ENCODE assay signal across 7 mouse cellular contexts in genomic region chr2:178542032-178542431, GRCm38 (mm10).
DNase-seq lines count a peak whose midpoint lies in the region; ATAC-seq and TF ChIP-seq lines count a peak whose summit lies in the region.

No protein-coding gene starts in this region.

- DNase-seq in hindbrain, embryonic 10.5 days (ENCODE audit: low spot score): peak; percentile 29
- no peak for DNase-seq in hindbrain, embryonic 14.5 days (ENCODE audit: low spot score)
- DNase-seq in CD8-positive naive resting alpha-beta T cell, adult 2 months (ENCODE audit: low read depth in 2 of 2, low spot score in 2 of 2): peak; percentile 11 to 35
- DNase-seq in T-cell, adult 2 months (ENCODE audit: low spot score): peak; percentile 22
- peak; percentile 44 for DNase-seq in lung, embryonic 14.5 days
- peak; percentile 59 to 86 for DNase-seq in spleen, postnatal 4 days (ENCODE audit: low spot score in 2 of 2)

- WGBS in hindbrain, embryonic 10.5 days: 28% methylated on average over 2 of the region's 2 CpGs
- WGBS in hindbrain, embryonic 14.5 days: 30% methylated on average over 2 of the region's 2 CpGs
- 12% methylated on average over 2 of the region's 2 CpGs for WGBS in lung, embryonic 14.5 days

- H3K36me3 ChIP-seq in hindbrain, embryonic 10.5 days: no peaks in the 10 kb centered on the region
- H3K36me3 ChIP-seq in hindbrain, embryonic 14.5 days (replicated peaks; ENCODE audit: control insufficient read depth, insufficient read depth): no peaks in the 10 kb centered on the region
- H3K36me3 ChIP-seq in lung, embryonic 14.5 days (ENCODE audit: insufficient read depth): no peaks in the 10 kb centered on the region

- ATAC-seq in hindbrain, embryonic 14.5 days (ENCODE audit: low FRiP score): no peak
- ATAC-seq in hematopoietic stem cell, adult 5-6 weeks (replicated peaks in 1 of 2; ENCODE audit: insufficient read depth in 1 of 2, low FRiP score in 2 of 2, low TSS enrichment in 1 of 2, low read depth in 1 of 2, poor library complexity in 2 of 2, severe bottlenecking in 2 of 2): peak; percentile 56 to 58; a peak in 2 of 4 replicates
- ATAC-seq in lung, embryonic 14.5 days (ENCODE audit: insufficient read depth): no peak

- no peaks in the 10 kb centered on the region for H3K9me3 ChIP-seq in hindbrain, embryonic 10.5 days
- H3K9me3 ChIP-seq in hindbrain, embryonic 14.5 days (ENCODE audit: control insufficient read depth, low read length): no peaks in the 10 kb centered on the region
- no peaks in the 10 kb centered on the region for H3K9me3 ChIP-seq in lung, embryonic 14.5 days (ENCODE audit: low read depth, low read length)

- no peak overlapping the region for H3K9ac ChIP-seq in hindbrain, embryonic 14.5 days
- no peak overlapping the region for H3K9ac ChIP-seq in lung, embryonic 14.5 days

- H3K4me2 ChIP-seq in hindbrain, embryonic 14.5 days (replicated peaks): no peak overlapping the region
- H3K4me2 ChIP-seq in lung, embryonic 14.5 days: no peak overlapping the region

- H3K4me3 ChIP-seq in hindbrain, embryonic 10.5 days: no peak overlapping the region
- no peak overlapping the region for H3K4me3 ChIP-seq in hindbrain, embryonic 14.5 days (replicated peaks; ENCODE audit: low read length)
- no peak overlapping the region for H3K4me3 ChIP-seq in lung, embryonic 14.5 days (ENCODE audit: low read depth, low read length)

- H3K27ac ChIP-seq in hindbrain, embryonic 10.5 days: no peak overlapping the region
- no peak overlapping the region for H3K27ac ChIP-seq in hindbrain, embryonic 14.5 days
- H3K27ac ChIP-seq in lung, embryonic 14.5 days (ENCODE audit: low read depth): no peak overlapping the region

- peak; percentile 63 for TF ChIP-seq CTCF in lung, embryonic 14.5 days (IDR thresholded peaks at IDR 0.05; ENCODE audit: low read depth)

- H3K27me3 ChIP-seq in hindbrain, embryonic 10.5 days (ENCODE audit: insufficient read depth, poor library complexity, severe bottlenecking): no peaks in the 10 kb centered on the region
- 0 out of 2 replicates have a peak, but pooled peaks cover 3% of the 10 kb centered on the region for H3K27me3 ChIP-seq in hindbrain, embryonic 14.5 days (ENCODE audit: control insufficient read depth, insufficient read depth, low read length)
- H3K27me3 ChIP-seq in lung, embryonic 14.5 days (ENCODE audit: insufficient read depth, low read length): no peaks in the 10 kb centered on the region

- H3K4me1 ChIP-seq in hindbrain, embryonic 10.5 days (replicated peaks): peaks cover 13% of the 10 kb centered on the region
- H3K4me1 ChIP-seq in hindbrain, embryonic 14.5 days (replicated peaks; ENCODE audit: control insufficient read depth, insufficient read depth, low read length): peaks cover 8% of the 10 kb centered on the region; the same call in 1 of the 2 replicates
- no peaks in the 10 kb centered on the region for H3K4me1 ChIP-seq in lung, embryonic 14.5 days (ENCODE audit: insufficient read depth)

Comparison
In these comparisons a context has a peak if more than half of its experiments do, and no peak if none do; other contexts are left out.
1. ATAC-seq: peak in hematopoietic stem cell, adult 5-6 weeks (2 of 2); none in hindbrain, embryonic 14.5 days (single experiment) and lung, embryonic 14.5 days (single experiment).